Mouse (Mus musculus): ENCODE results near the gene Magel2. TPM values are rescaled to one million over a fixed set of nuclear protein-coding genes. Genes with fewer than 3 reads are reported as not detected.

Magel2 gene
- total RNA-seq, 2 experiments from 2014 or later: 1.4 to 1.5 TPM

- no peak for DNase-seq
These were observed 46.4 kb downstream of the Magel2 start for GRCm38 (mm10) chr7:62423210-62423609.

- no peak for DNase-seq
These were observed 51.5 kb downstream of the Magel2 start for GRCm38 (mm10) chr7:62428337-62428736.

Other genes starting within 250 kb of the Magel2 start
- 100 to 1,000 TPM; 129 to 135 TPM for gene Ndn, start 30.4 kb upstream of the Magel2 start, total RNA-seq (2021)
- 1 to 10 TPM; 1.3 to 1.5 TPM for gene Mkrn3, start 43.1 kb downstream of the Magel2 start, total RNA-seq (2021)
- gene Peg12, start 87.5 kb downstream of the Magel2 start, total RNA-seq (2021): under 1 TPM; 0.42 to 0.56 TPM